Mouse (Mus musculus) CH12.LX (cell line): ENCODE data around the gene Gm8271. TPM values are rescaled to one million over a fixed set of nuclear protein-coding genes. Genes with fewer than 3 reads are reported as not detected.
"Not testable (repeated sequence)": the region's sequence is repeated elsewhere in the genome, so short reads cannot be mapped to it uniquely, and the experiment has no call there.

ENCODE experiments used
- DNase-seq: peaks from one replicate; pipeline ENCODE4 v3.0.0-alpha.2; 2013; ENCODE audit errors: extremely low read depth
- H3K27ac ChIP-seq: 2 replicates; pipeline ENCODE4 v1.5.1; 2012; ENCODE audit warnings: low read depth, mild to moderate bottlenecking, control low read depth, moderate library complexity; ENCODE audit not compliant: insufficient read depth
- H3K27me3 ChIP-seq: replicated peaks from 2 replicates; pipeline ENCODE3; 2012; ENCODE audit warnings: inconsistent platforms
- H3K36me3 ChIP-seq, 2 experiments: replicated peaks in 1 of 2; 2 replicates each; pipeline versions ENCODE3 to v1.6.1; 2012; ENCODE audit warnings: inconsistent platforms in 1 of 2, low read length in 1 of 2, mild to moderate bottlenecking in 1 of 2, mixed read lengths in 1 of 2, moderate library complexity in 1 of 2; ENCODE audit not compliant: control insufficient read depth in 1 of 2, insufficient read depth in 1 of 2
- H3K4me1 ChIP-seq, 2 experiments: 2 replicates each; pipeline ENCODE4 v1.6.1; 2012; ENCODE audit warnings: inconsistent platforms in 1 of 2, moderate library complexity in 1 of 2; ENCODE audit not compliant: insufficient read depth in 2 of 2, control insufficient read depth in 1 of 2
- H3K4me2 ChIP-seq: 2 replicates; pipeline ENCODE4 v1.6.1; 2012; ENCODE audit warnings: low read depth, mild to moderate bottlenecking, control low read depth; ENCODE audit not compliant: poor library complexity, insufficient read depth, severe bottlenecking
- H3K4me3 ChIP-seq, 3 experiments: fragments of 150-350 bp in 1 of 3; sonication (generic) in 1 of 3; replicated peaks in 1 of 3; 2 replicates each; pipeline versions ENCODE3 to v1.5.1; 2011 to 2012; ENCODE audit warnings: low read depth in 2 of 3, low read length in 2 of 3, mild to moderate bottlenecking in 2 of 3, moderate library complexity in 2 of 3, control low read depth in 1 of 3, improper control_type of control experiment in 1 of 3, inconsistent platforms in 1 of 3, mixed read lengths in 1 of 3; ENCODE audit not compliant: poor library complexity in 1 of 3
- H3K79me2 ChIP-seq: replicated peaks from 2 replicates; pipeline ENCODE4 v1.6.1; 2012; ENCODE audit warnings: mild to moderate bottlenecking, moderate library complexity; ENCODE audit not compliant: control insufficient read depth, poor library complexity, insufficient read depth, severe bottlenecking; ENCODE audit errors: extremely low read depth
- H3K9ac ChIP-seq: 2 replicates; pipeline ENCODE4 v1.6.1; 2012; ENCODE audit warnings: low read depth, mild to moderate bottlenecking, control low read depth, moderate library complexity; ENCODE audit not compliant: insufficient read depth
- H3K9me3 ChIP-seq: replicated peaks from 2 replicates; pipeline ENCODE3; 2012; ENCODE audit warnings: low read length, inconsistent platforms, mixed read lengths
- dilution Hi-C: fragments of 300-500 bp; cut with MboI; formaldehyde crosslinking; loops from 2 replicates; pipeline ENCODE4 v1.14.3; 2020; ENCODE audit warnings: low sequenced_read_pairs; ENCODE audit not compliant: extremely low pct_unique_long_range_greater_than_20kb, extremely low pct_ligation_motif_present
- in situ Hi-C: fragments of 300-500 bp; cut with MboI; formaldehyde crosslinking; loops from 3 replicates; pipeline ENCODE4 v1.14.3; 2019; ENCODE audit warnings: low sequenced_read_pairs, low pct_ligation_motif_present, low pct_unique_long_range_greater_than_20kb, mixed read lengths
- polyA plus RNA-seq: library from polyadenylated mRNA; unstranded; fragments of >175 nt; gene quantifications from 2 replicates; pipeline ENCODE4 v1.2.1, GENCODE M21; 2012; ENCODE audit warnings: low read depth; ENCODE audit not compliant: insufficient read length
- total RNA-seq, 2 experiments: library from RNA; depleted of rRNA; stranded (reverse); fragments of 300-350 nt in 1 of 2; fragments of >200 nt in 1 of 2; gene quantifications; 2 replicates each; pipeline ENCODE4 v1.2.3; 2012 to 2014

Gm8271 gene
- total RNA-seq (2012; rRNA removed) = not detected in 2 replicates
- not detected in 2 replicates for total RNA-seq (2014; rRNA removed)
- not detected in 2 replicates for polyA plus RNA-seq

- H3K27ac ChIP-seq, H3K9me3 ChIP-seq, H3K4me1 ChIP-seq, H3K79me2 ChIP-seq, H3K4me3 ChIP-seq, H3K27me3 ChIP-seq, in situ Hi-C loops, H3K4me2 ChIP-seq, H3K9ac ChIP-seq, H3K36me3 ChIP-seq, DNase-seq, dilution Hi-C loops: not testable (repeated sequence)
These were observed at the start of gene Gm8271 for GRCm38 (mm10) chr14:5185493-5185892. Gene Gm8271, plus strand, starts transcription at chr14:5185793.

GRCm38 (mm10) chr14:5164235-5164634 is 21.4 kb upstream of the Gm8271 start, which contains the start of gene Gm3317:
Gene Gm3317, plus strand, starts transcription at chr14:5164535.
- H3K79me2 ChIP-seq, H3K9ac ChIP-seq, H3K9me3 ChIP-seq, H3K36me3 ChIP-seq, H3K27me3 ChIP-seq, H3K4me1 ChIP-seq, DNase-seq, H3K27ac ChIP-seq, in situ Hi-C loops, dilution Hi-C loops, H3K4me3 ChIP-seq, H3K4me2 ChIP-seq: not testable (repeated sequence)

Other genes starting within 250 kb of the Gm8271 start
- gene Gm8297, start 201.9 kb upstream of the Gm8271 start, total RNA-seq (2012; rRNA removed) = not detected in 2 replicates
- not detected in 2 replicates for gene Gm8297, start 201.9 kb upstream of the Gm8271 start, total RNA-seq (2014; rRNA removed)
- gene Gm8297, start 201.9 kb upstream of the Gm8271 start, polyA plus RNA-seq = not detected in 2 replicates
- not detected in 2 replicates for gene Gm3298, start 169.9 kb upstream of the Gm8271 start, total RNA-seq (2012; rRNA removed)
- not detected in 2 replicates for gene Gm3298, start 169.9 kb upstream of the Gm8271 start, total RNA-seq (2014; rRNA removed)
- not detected in 2 replicates for gene Gm3298, start 169.9 kb upstream of the Gm8271 start, polyA plus RNA-seq
- gene 4930555G01Rik, start 135.2 kb upstream of the Gm8271 start, total RNA-seq (2012; rRNA removed) = not detected in 2 replicates
- not detected in 2 replicates for gene 4930555G01Rik, start 135.2 kb upstream of the Gm8271 start, total RNA-seq (2014; rRNA removed)
- gene 4930555G01Rik, start 135.2 kb upstream of the Gm8271 start, polyA plus RNA-seq = not detected in 2 replicates
- gene Gm8281, start 114.8 kb upstream of the Gm8271 start, total RNA-seq (2012; rRNA removed) = not detected in 2 replicates
- gene Gm8281, start 114.8 kb upstream of the Gm8271 start, total RNA-seq (2014; rRNA removed) = not detected in 2 replicates
- not detected in 2 replicates for gene Gm8281, start 114.8 kb upstream of the Gm8271 start, polyA plus RNA-seq
- not detected in 2 replicates for gene Gm8279, start 54.3 kb upstream of the Gm8271 start, total RNA-seq (2012; rRNA removed)
- not detected in 2 replicates for gene Gm8279, start 54.3 kb upstream of the Gm8271 start, total RNA-seq (2014; rRNA removed)
- not detected in 2 replicates for gene Gm8279, start 54.3 kb upstream of the Gm8271 start, polyA plus RNA-seq
- gene Gm3317, start 21.3 kb upstream of the Gm8271 start, total RNA-seq (2012; rRNA removed) = not detected in 2 replicates
- gene Gm3317, start 21.3 kb upstream of the Gm8271 start, total RNA-seq (2014; rRNA removed) = not detected in 2 replicates
- not detected in 2 replicates for gene Gm3317, start 21.3 kb upstream of the Gm8271 start, polyA plus RNA-seq
- gene Gm3526, start 74.8 kb downstream of the Gm8271 start, total RNA-seq (2012; rRNA removed) = not detected in 2 replicates
- not detected in 2 replicates for gene Gm3526, start 74.8 kb downstream of the Gm8271 start, total RNA-seq (2014; rRNA removed)
- not detected in 2 replicates for gene Gm3526, start 74.8 kb downstream of the Gm8271 start, polyA plus RNA-seq
- not detected in 2 replicates for gene Gm3542, start 149.1 kb downstream of the Gm8271 start, total RNA-seq (2012; rRNA removed)
- not detected in 2 replicates for gene Gm3542, start 149.1 kb downstream of the Gm8271 start, total RNA-seq (2014; rRNA removed)
- not detected in 2 replicates for gene Gm3542, start 149.1 kb downstream of the Gm8271 start, polyA plus RNA-seq
- not detected in 2 replicates for gene Gm3500, start 203.3 kb downstream of the Gm8271 start, total RNA-seq (2012; rRNA removed)
- not detected in 2 replicates for gene Gm3500, start 203.3 kb downstream of the Gm8271 start, total RNA-seq (2014; rRNA removed)
- not detected in 2 replicates for gene Gm3500, start 203.3 kb downstream of the Gm8271 start, polyA plus RNA-seq